25 mouse cellular contexts compared by ENCODE assay signal in genomic region chr19:7246021-7246420, GRCm38 (mm10). TPM values are rescaled to one million over a fixed set of nuclear protein-coding genes. Genes with fewer than 3 reads are reported as not detected.
DNase-seq lines count a peak whose midpoint lies in the region; ATAC-seq and TF ChIP-seq lines count a peak whose summit lies in the region.
"Had no signal": no experiment of that assay in that cellular context is flagged by ENCODE, and none has a peak within 500 bp of the region (broad histone marks: within the 10 kb centered on the region; RNA-seq: fewer than 3 reads in every experiment).

No protein-coding gene starts in this region.

- DNase-seq in lung, postnatal 0 days (ENCODE audit: low spot score): peak; percentile 36
- no peak for DNase-seq in lung, adult 2 months
- peak; percentile 26 for DNase-seq in liver, embryonic 13.5 days
- DNase-seq in spleen, adult 18-20 months: no peak
- DNase-seq in forebrain, postnatal 0 days: no peak
- no peak for DNase-seq in heart, adult 11 months
- DNase-seq in heart, postnatal 25 days (ENCODE audit: low spot score): no peak
- DNase-seq: adrenal gland, postnatal 25 days; cerebellum, adult 8-10 months; gastrocnemius, postnatal 25 days; heart, adult 2 months; heart, postnatal 4 days; kidney, postnatal 36 days; lung, adult 18-20 months; midbrain, embryonic 14.5 days; retina, postnatal 1 day; right cerebral cortex, postnatal 4 days had no signal

- H3K36me3 ChIP-seq in lung, postnatal 0 days (ENCODE audit: insufficient read depth, low read length): no peaks in the 10 kb centered on the region
- no peaks in the 10 kb centered on the region for H3K36me3 ChIP-seq in liver, embryonic 13.5 days
- no peaks in the 10 kb centered on the region for H3K36me3 ChIP-seq in forebrain, postnatal 0 days (ENCODE audit: insufficient read depth)
- H3K36me3 ChIP-seq: embryonic facial prominence, embryonic 15.5 days; forebrain, embryonic 10.5 days; neural tube, embryonic 12.5 days had no signal

- ATAC-seq in lung, postnatal 0 days: no peak
- 0 out of 2 replicates have a peak, but pooled peaks have one; percentile 35 for ATAC-seq in erythroid progenitor cell, adult 5-6 weeks (replicated peaks; ENCODE audit: low FRiP score, poor library complexity, severe bottlenecking)
- ATAC-seq in liver, embryonic 13.5 days (ENCODE audit: low read depth): no peak
- ATAC-seq in forebrain, postnatal 0 days: no peak
- ATAC-seq: CD4-positive, CD25-positive, alpha-beta regulatory T cell, adult 4 months; inflammation-experienced regulatory T-cells, adult 6 months had no signal

- intact Hi-C loops in heart, postnatal 25 days (cut with DNase I): no loop called here

- no peak overlapping the region for H3K4me2 ChIP-seq in lung, postnatal 0 days (replicated peaks; ENCODE audit: low read depth, low read length)
- no peak overlapping the region for H3K4me2 ChIP-seq in liver, embryonic 13.5 days
- no peak overlapping the region for H3K4me2 ChIP-seq in forebrain, postnatal 0 days (ENCODE audit: low read depth)
- H3K4me2 ChIP-seq: embryonic facial prominence, embryonic 15.5 days; hindbrain, embryonic 14.5 days; neural tube, embryonic 12.5 days had no signal

- H3K4me1 ChIP-seq in lung, postnatal 0 days (ENCODE audit: insufficient read depth, low read depth, low read length): no peaks in the 10 kb centered on the region
- 0 out of 2 replicates have a peak, but pooled peaks cover 2% of the 10 kb centered on the region for H3K4me1 ChIP-seq in lung, adult 2 months (ENCODE audit: control insufficient read depth, insufficient read depth, low read length)
- H3K4me1 ChIP-seq in liver, embryonic 13.5 days (replicated peaks): peaks cover 7% of the 10 kb centered on the region
- no peaks in the 10 kb centered on the region for H3K4me1 ChIP-seq in forebrain, postnatal 0 days (ENCODE audit: insufficient read depth)

- no peak overlapping the region for H3K27ac ChIP-seq in lung, postnatal 0 days (ENCODE audit: low read length)
- no peak overlapping the region for H3K27ac ChIP-seq in liver, embryonic 13.5 days
- H3K27ac ChIP-seq in forebrain, postnatal 0 days (ENCODE audit: low read depth, low read length): no peak overlapping the region
- H3K27ac ChIP-seq: embryonic facial prominence, embryonic 15.5 days; forebrain, embryonic 10.5 days; heart, adult 2 months; hindbrain, embryonic 14.5 days; neural tube, embryonic 12.5 days had no signal

- no peak overlapping the region for H3K9ac ChIP-seq in lung, postnatal 0 days (replicated peaks; ENCODE audit: low read depth)
- no peak overlapping the region for H3K9ac ChIP-seq in liver, embryonic 13.5 days
- no peak overlapping the region for H3K9ac ChIP-seq in forebrain, postnatal 0 days
- H3K9ac ChIP-seq: embryonic facial prominence, embryonic 15.5 days; hindbrain, embryonic 14.5 days; neural tube, embryonic 12.5 days had no signal

- no peak for TF ChIP-seq POLR2A in lung, adult 2 months (IDR thresholded peaks at IDR 0.05; ENCODE audit: borderline replicate concordance, extremely low read depth, low read depth, low read length)

- H3K9me3 ChIP-seq in lung, postnatal 0 days (ENCODE audit: low read length): no peaks in the 10 kb centered on the region
- H3K9me3 ChIP-seq in liver, embryonic 13.5 days (replicated peaks): no peaks in the 10 kb centered on the region
- no peaks in the 10 kb centered on the region for H3K9me3 ChIP-seq in forebrain, postnatal 0 days (ENCODE audit: low read length)
- H3K9me3 ChIP-seq: embryonic facial prominence, embryonic 15.5 days; forebrain, embryonic 10.5 days; megakaryocyte, embryonic 14.5 days; neural tube, embryonic 12.5 days had no signal

- WGBS in lung, postnatal 0 days: 66% methylated on average over 3 of the region's 3 CpGs
- WGBS in lung, adult 2 months: 67% methylated on average over 3 of the region's 3 CpGs
- 43% methylated on average over 3 of the region's 3 CpGs for WGBS in liver, embryonic 13.5 days (ENCODE audit: insufficient replicate concordance)
- WGBS in forebrain, postnatal 0 days: 84% methylated on average over 3 of the region's 3 CpGs

- no peak overlapping the region for H3K4me3 ChIP-seq in lung, postnatal 0 days (ENCODE audit: low read depth, low read length)
- H3K4me3 ChIP-seq in lung, adult 2 months (replicated peaks; ENCODE audit: extremely low read depth, low read depth, low read length): no peak overlapping the region
- H3K4me3 ChIP-seq in liver, embryonic 13.5 days (replicated peaks): no peak overlapping the region
- H3K4me3 ChIP-seq in forebrain, postnatal 0 days (ENCODE audit: low read depth, low read length): no peak overlapping the region
- H3K4me3 ChIP-seq: embryonic facial prominence, embryonic 15.5 days; forebrain, embryonic 10.5 days; heart, adult 2 months; megakaryocyte, embryonic 14.5 days; neural tube, embryonic 12.5 days had no signal

- TF ChIP-seq EP300 in lung, postnatal 0 days (IDR thresholded peaks at IDR 0.05): no peak

- no peaks in the 10 kb centered on the region for H3K27me3 ChIP-seq in lung, postnatal 0 days (replicated peaks; ENCODE audit: insufficient read depth, low read length)
- peaks cover 5% of the 10 kb centered on the region for H3K27me3 ChIP-seq in liver, embryonic 13.5 days
- no peaks in the 10 kb centered on the region for H3K27me3 ChIP-seq in forebrain, postnatal 0 days (ENCODE audit: insufficient read depth, low read length)
- H3K27me3 ChIP-seq: embryonic facial prominence, embryonic 15.5 days; neural tube, embryonic 12.5 days had no signal

- TF ChIP-seq CTCF in lung, postnatal 0 days (IDR thresholded peaks at IDR 0.05): no peak
- TF ChIP-seq CTCF in lung, adult 2 months (IDR thresholded peaks at IDR 0.05; ENCODE audit: insufficient read depth, low read length): no peak
- TF ChIP-seq CTCF in forebrain, postnatal 0 days (IDR thresholded peaks at IDR 0.05; ENCODE audit: low read depth): no peak

RNA-seq across cellular contexts. Expression of gene Naa40, which starts 5.0 kb away (rescaled TPM):
- polyA plus RNA-seq in lung, postnatal 0 days (2015; fragmentation: Nextera tagmentation; extraction: Ambion mirVana): 16.6 and 17.7 TPM in 2 replicates
- polyA plus RNA-seq in lung, adult 2 months (2012; rRNA removed): 14.9 and 18.5 TPM in 2 replicates
- total RNA-seq in erythroid progenitor cell, adult 5-6 weeks (2015; ENCODE audit: low replicate concordance): 35.6 and 47.2 TPM in 2 replicates
- 44.8 and 57.3 TPM in 2 replicates for total RNA-seq in erythroid progenitor cell, adult 5-6 weeks (2017; ENCODE audit: low replicate concordance)
- polyA plus RNA-seq in liver, embryonic 13.5 days (2015; fragmentation: Nextera tagmentation; extraction: Ambion mirVana): 28.8 and 36.9 TPM in 2 replicates
- total RNA-seq in forebrain, postnatal 0 days (2014; rRNA removed): 48.5 and 57.7 TPM in 2 replicates
- 34.7 and 44.0 TPM in 2 replicates for polyA plus RNA-seq in forebrain, postnatal 0 days (2015; fragmentation: Nextera tagmentation; extraction: Ambion mirVana)
- total RNA-seq in heart, postnatal 25 days (2021): 10 to 100 TPM; 14.4 to 17.7 TPM

RNA-seq across cellular contexts. Expression of gene Rcor2, which starts 21.1 kb away (rescaled TPM):
- 1.3 and 1.5 TPM in 2 replicates for polyA plus RNA-seq in lung, postnatal 0 days (2015; fragmentation: Nextera tagmentation; extraction: Ambion mirVana)
- 1.7 and 3.3 TPM in 2 replicates for polyA plus RNA-seq in lung, adult 2 months (2012; rRNA removed)
- 2.2 TPM in 1 of 2 replicates, not detected in the other for total RNA-seq in erythroid progenitor cell, adult 5-6 weeks (2015; ENCODE audit: low replicate concordance)
- total RNA-seq in erythroid progenitor cell, adult 5-6 weeks (2017; ENCODE audit: low replicate concordance): 0.53 TPM in 1 of 2 replicates, not detected in the other
- 1.4 and 1.8 TPM in 2 replicates for polyA plus RNA-seq in liver, embryonic 13.5 days (2015; fragmentation: Nextera tagmentation; extraction: Ambion mirVana)
- total RNA-seq in forebrain, postnatal 0 days (2014; rRNA removed): 41.9 and 49.6 TPM in 2 replicates
- 13.7 and 14.5 TPM in 2 replicates for polyA plus RNA-seq in forebrain, postnatal 0 days (2015; fragmentation: Nextera tagmentation; extraction: Ambion mirVana)
- total RNA-seq in heart, postnatal 25 days (2021): 1 to 10 TPM; 6.9 to 7.5 TPM
- polyA plus RNA-seq: inflammation-experienced regulatory T-cells, adult 6 months had no signal

RNA-seq across cellular contexts. Expression of gene Cox8a, which starts 28.6 kb away (rescaled TPM):
- 889 and 976 TPM in 2 replicates for polyA plus RNA-seq in lung, postnatal 0 days (2015; fragmentation: Nextera tagmentation; extraction: Ambion mirVana)
- 984 and 1,290 TPM in 2 replicates for polyA plus RNA-seq in lung, adult 2 months (2012; rRNA removed)
- 226 and 267 TPM in 2 replicates for total RNA-seq in erythroid progenitor cell, adult 5-6 weeks (2015; ENCODE audit: low replicate concordance)
- total RNA-seq in erythroid progenitor cell, adult 5-6 weeks (2017; ENCODE audit: low replicate concordance): 106 and 241 TPM in 2 replicates
- polyA plus RNA-seq in liver, embryonic 13.5 days (2015; fragmentation: Nextera tagmentation; extraction: Ambion mirVana): 734 and 757 TPM in 2 replicates
- total RNA-seq in forebrain, postnatal 0 days (2014; rRNA removed): 735 and 828 TPM in 2 replicates
- polyA plus RNA-seq in forebrain, postnatal 0 days (2015; fragmentation: Nextera tagmentation; extraction: Ambion mirVana): 1,247 and 1,523 TPM in 2 replicates
- total RNA-seq in heart, postnatal 25 days (2021): 100 to 1,000 TPM; 407 to 462 TPM

RNA-seq across cellular contexts. Expression of gene Otub1, which starts 39.9 kb away (rescaled TPM):
- 107 and 119 TPM in 2 replicates for polyA plus RNA-seq in lung, postnatal 0 days (2015; fragmentation: Nextera tagmentation; extraction: Ambion mirVana)
- polyA plus RNA-seq in lung, adult 2 months (2012; rRNA removed): 74.5 and 82.0 TPM in 2 replicates
- total RNA-seq in erythroid progenitor cell, adult 5-6 weeks (2015; ENCODE audit: low replicate concordance): 17.3 and 25.6 TPM in 2 replicates
- total RNA-seq in erythroid progenitor cell, adult 5-6 weeks (2017; ENCODE audit: low replicate concordance): 8.2 and 10.0 TPM in 2 replicates
- polyA plus RNA-seq in liver, embryonic 13.5 days (2015; fragmentation: Nextera tagmentation; extraction: Ambion mirVana): 68.9 and 69.3 TPM in 2 replicates
- 248 and 252 TPM in 2 replicates for total RNA-seq in forebrain, postnatal 0 days (2014; rRNA removed)
- 286 and 290 TPM in 2 replicates for polyA plus RNA-seq in forebrain, postnatal 0 days (2015; fragmentation: Nextera tagmentation; extraction: Ambion mirVana)
- total RNA-seq in heart, postnatal 25 days (2021): 10 to 100 TPM; 74.7 to 82.3 TPM

Comparison
In these comparisons a context has a peak if more than half of its experiments do, and no peak if none do; other contexts are left out.
1. DNase-seq: peak in lung, postnatal 0 days (single experiment) and liver, embryonic 13.5 days (single experiment); none in lung, adult 2 months (single experiment), spleen, adult 18-20 months (0 of 2), forebrain, postnatal 0 days (single experiment), heart, adult 11 months (single experiment) and heart, postnatal 25 days (single experiment).